Mouse (Mus musculus) kidney, postnatal 0 days (tissue): ENCODE data around the gene Cdc42ep1. TPM values are rescaled to one million over a fixed set of nuclear protein-coding genes. Genes with fewer than 3 reads are reported as not detected.
"Not testable (repeated sequence)": the region's sequence is repeated elsewhere in the genome, so short reads cannot be mapped to it uniquely, and the experiment has no call there.

Experiments used
- ATAC-seq: fragments of 200-750 bp; cut with Nextera tagmentation; replicated peaks from 2 replicates; pipeline ENCODE4 v1.8.0; 2017; ENCODE audit warnings: low read depth, moderate number of reproducible peaks, moderate TSS enrichment, moderate library complexity; ENCODE audit not compliant: low FRiP score
- DNase-seq: peaks from one replicate; pipeline ENCODE4 v3.0.0-alpha.2; 2016; ENCODE audit warnings: low spot score
- H3K27ac ChIP-seq: fragments of 300-500 bp; sonication (generic); 2 replicates; pipeline ENCODE4 v1.5.1; 2014; ENCODE audit warnings: mild to moderate bottlenecking
- H3K27me3 ChIP-seq: fragments of 300-500 bp; sonication (generic); 2 replicates; pipeline ENCODE4 v1.6.1; 2014; ENCODE audit warnings: low read length, mixed read lengths; ENCODE audit not compliant: insufficient read depth
- H3K36me3 ChIP-seq: fragments of 300-500 bp; sonication (generic); 2 replicates; pipeline ENCODE4 v1.6.1; 2014; ENCODE audit warnings: low read length, mixed read lengths; ENCODE audit not compliant: insufficient read depth
- H3K4me1 ChIP-seq: fragments of 300-500 bp; sonication (generic); replicated peaks from 2 replicates; pipeline ENCODE4 v1.6.1; 2014; ENCODE audit warnings: antibody characterized with exemption, low read length, mixed read lengths; ENCODE audit not compliant: insufficient read depth
- H3K4me2 ChIP-seq: fragments of 300-500 bp; sonication (generic); 2 replicates; pipeline ENCODE4 v1.6.1; 2014; ENCODE audit warnings: mild to moderate bottlenecking, low read length, moderate library complexity, mixed read lengths
- H3K4me3 ChIP-seq: fragments of 300-500 bp; sonication (generic); replicated peaks from 2 replicates; pipeline ENCODE4 v1.5.1; 2014; ENCODE audit warnings: low read depth, low read length
- H3K9ac ChIP-seq: fragments of 300-500 bp; sonication (generic); 2 replicates; pipeline ENCODE4 v1.6.1; 2014; ENCODE audit warnings: low read depth, low read length
- H3K9me3 ChIP-seq: fragments of 300-500 bp; sonication (generic); replicated peaks from 2 replicates; pipeline ENCODE4 v1.6.1; 2016; ENCODE audit warnings: low read length, inconsistent platforms, mixed read lengths
- CTCF ChIP-seq: IDR thresholded peaks from 2 replicates; pipeline ENCODE4 v1.5.1; 2016; ENCODE audit warnings: antibody characterized with exemption, low read depth, mild to moderate bottlenecking, moderate library complexity
- WGBS: fragments of 180-500 bp; shearing (Covaris S2); extraction: QIAGEN DNeasy Blood & Tissue Kit; methylation state at CpG from one replicate; pipeline ENCODE4 v1.1.7; 2014; 5-methylcytosine and 5-hydroxymethylcytosine counted together
- polyA plus RNA-seq: library from polyadenylated mRNA; unstranded; fragments of >200 nt; fragmentation: Nextera tagmentation; extraction: Ambion mirVana; gene quantifications from 2 replicates; pipeline ENCODE4 v1.2.1, GENCODE M21; 2015

Cdc42ep1 gene
- polyA plus RNA-seq, 1 experiment from 2014 or later = 57.1 TPM

DNA sequence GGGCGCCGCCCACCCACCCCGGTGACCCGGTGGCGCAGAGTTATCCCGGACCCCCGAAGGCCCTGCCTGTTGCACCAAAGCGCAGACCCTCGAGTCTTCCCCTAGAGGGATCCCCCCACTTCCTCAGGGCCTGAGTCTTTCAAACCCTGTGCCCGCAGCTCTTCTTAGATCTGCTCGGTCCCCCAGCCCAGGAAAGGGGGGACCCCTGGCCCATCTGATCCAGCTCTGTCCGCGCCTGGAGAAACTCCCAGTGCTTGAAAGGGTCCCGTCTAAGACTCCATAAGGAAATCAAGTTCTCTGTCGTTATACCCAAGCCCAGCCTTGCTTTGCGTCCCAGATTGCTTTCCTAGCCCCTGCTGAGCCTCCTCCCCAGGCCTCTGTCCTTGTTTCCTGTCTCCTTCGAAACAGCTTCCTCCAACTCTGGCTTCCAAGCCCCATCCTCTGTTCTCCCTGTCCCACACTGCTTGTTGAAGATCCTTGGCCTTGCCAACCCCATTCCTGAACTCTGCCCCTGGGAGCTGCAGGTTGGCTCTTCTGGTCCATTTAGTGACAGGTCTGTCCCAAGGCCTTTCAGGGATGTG is 35.5 kb downstream of the Cdc42ep1 start:
- Histone ChIP-seq H3K27me3 (no peaks in the 10 kb centered on the region), H3K9ac (peak overlapping the region; percentile 80), H3K4me2 (peak overlapping the region; percentile 78), H3K27ac (peak overlapping the region; percentile 97), H3K4me1 (peaks cover 14% of the 10 kb centered on the region; the same call in 1 of the 2 replicates), H3K36me3 (peaks cover 24% of the 10 kb centered on the region), H3K9me3 (no peaks in the 10 kb centered on the region), H3K4me3 (peak overlapping the region; percentile 58)
- DNase-seq = peak; percentile 54
- no peak; the same call in 1 of the 2 replicates for ATAC-seq
- WGBS = under 1% methylated on average over 16 of the region's 17 CpGs
- no peak for TF ChIP-seq CTCF

DNA sequence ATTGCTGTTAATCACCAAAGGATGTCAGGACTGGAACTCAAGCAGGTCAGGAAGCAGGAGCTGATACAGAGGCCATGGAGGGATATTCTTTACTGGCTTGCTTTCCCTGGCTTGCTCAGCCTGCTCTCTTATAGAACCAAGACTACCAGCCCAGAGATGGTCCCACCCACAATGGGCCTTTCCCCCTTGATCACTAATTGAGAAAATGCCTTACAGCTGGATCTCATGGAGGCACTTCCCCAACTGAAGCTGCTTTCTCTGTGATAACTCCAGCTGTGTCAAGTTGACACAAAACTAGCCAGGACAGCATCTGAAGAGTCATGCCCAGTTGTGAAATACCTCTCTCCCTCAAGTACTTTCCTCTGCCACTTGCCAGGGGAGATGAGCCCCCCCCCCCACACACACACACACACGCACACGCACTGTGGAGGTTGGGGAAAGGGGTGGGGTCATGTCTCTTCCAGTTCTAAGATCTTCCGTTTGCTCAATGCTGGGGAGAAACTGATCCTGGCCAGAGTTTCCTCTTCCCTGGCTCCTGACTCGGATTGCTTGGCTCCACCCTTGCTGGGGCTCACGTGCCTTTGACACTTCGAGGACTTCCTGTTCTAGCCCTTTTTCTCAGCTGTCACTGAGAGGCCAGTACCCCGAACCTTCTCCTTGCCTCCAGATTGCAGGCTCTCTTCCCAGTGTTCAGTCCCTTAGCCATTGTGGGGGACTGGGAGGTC is 36.5 kb downstream of the Cdc42ep1 start:
- WGBS = 25% methylated on average over 7 of the region's 7 CpGs
- peaks cover 34% of the 10 kb centered on the region for H3K36me3 ChIP-seq
- peak; percentile 46 for DNase-seq
- not testable (repeated sequence) for H3K27ac ChIP-seq, H3K4me3 ChIP-seq, H3K4me2 ChIP-seq, H3K27me3 ChIP-seq, H3K9ac ChIP-seq, H3K9me3 ChIP-seq, ATAC-seq
- H3K4me1 ChIP-seq = peaks cover 14% of the 10 kb centered on the region; the same call in 1 of the 2 replicates

GRCm38 (mm10) chr15:78880432-78880831 is 38.0 kb downstream of the Cdc42ep1 start:
- Histone ChIP-seq H3K9me3 (no peaks in the 10 kb centered on the region), H3K9ac (no peak overlapping the region), H3K4me1 (peaks cover 14% of the 10 kb centered on the region; the same call in 1 of the 2 replicates), H3K36me3 (peaks cover 46% of the 10 kb centered on the region), H3K4me2 (no peak overlapping the region), H3K27me3 (no peaks in the 10 kb centered on the region), H3K27ac (no peak overlapping the region), H3K4me3 (no peak overlapping the region)
- DNase-seq = no peak
- ATAC-seq = no peak
- TF ChIP-seq CTCF = no peak
- WGBS = 88% methylated on average over 8 of the region's 8 CpGs

DNA sequence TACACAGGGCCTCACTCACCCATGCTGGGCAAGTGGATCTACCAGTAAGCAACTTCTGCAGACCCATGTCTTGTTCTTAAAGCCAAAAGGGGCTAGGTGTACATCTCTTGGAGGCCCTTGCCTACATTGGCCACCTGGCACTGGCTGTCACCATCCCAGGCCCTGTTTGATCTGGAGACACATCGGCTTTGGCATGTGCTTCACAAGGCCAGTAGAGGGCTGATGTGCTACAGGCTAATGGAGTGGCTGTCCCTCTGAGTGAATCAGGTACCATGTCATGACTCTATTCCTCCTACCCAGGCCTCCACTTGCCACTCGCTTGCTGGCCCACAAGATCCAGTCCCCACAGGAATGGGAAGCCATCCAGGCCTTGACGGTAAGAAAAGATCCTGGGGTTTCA is 39.4 kb downstream of the Cdc42ep1 start:
- TF ChIP-seq CTCF = peak; percentile 23; the same call in 1 of the 2 replicates
- Histone ChIP-seq H3K27ac (no peak overlapping the region), H3K4me1 (peaks cover 14% of the 10 kb centered on the region; the same call in 1 of the 2 replicates), H3K27me3 (no peaks in the 10 kb centered on the region), H3K4me3 (no peak overlapping the region), H3K36me3 (peaks cover 59% of the 10 kb centered on the region), H3K9me3 (no peaks in the 10 kb centered on the region), H3K4me2 (no peak overlapping the region), H3K9ac (no peak overlapping the region)
- DNase-seq (no peak), ATAC-seq (no peak)
- WGBS = 81% methylated on average over 3 of the region's 3 CpGs

DNA sequence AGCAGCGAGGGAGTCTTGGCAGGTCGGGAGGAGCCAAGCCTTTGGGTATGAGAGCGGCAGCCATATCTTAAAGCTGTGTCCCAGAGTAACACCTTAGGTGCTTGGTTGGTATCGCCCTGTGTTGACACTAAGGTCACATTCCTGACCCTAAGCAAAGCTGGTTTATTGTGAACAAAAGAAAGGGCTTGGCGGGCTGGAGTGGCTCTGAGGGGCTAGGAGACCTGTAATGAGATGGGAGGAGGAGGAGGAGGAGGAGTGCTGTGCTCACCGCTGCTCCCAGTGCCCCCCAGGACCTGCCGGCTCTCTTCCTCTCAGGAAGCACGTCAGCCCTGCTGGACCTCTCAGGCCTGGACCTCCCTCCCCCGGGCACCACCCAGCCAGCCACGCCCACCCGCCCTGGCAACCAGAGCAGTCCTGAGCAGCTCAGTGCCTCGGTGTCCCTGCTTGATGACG is 47.0 kb downstream of the Cdc42ep1 start:
- Histone ChIP-seq H3K4me3 (no peak overlapping the region), H3K4me1 (peaks cover 7% of the 10 kb centered on the region), H3K27me3 (no peaks in the 10 kb centered on the region), H3K4me2 (no peak overlapping the region), H3K36me3 (peaks cover 69% of the 10 kb centered on the region), H3K9me3 (no peaks in the 10 kb centered on the region), H3K27ac (no peak overlapping the region), H3K9ac (no peak overlapping the region)
- WGBS = 30% methylated on average over 13 of the region's 13 CpGs
- TF ChIP-seq CTCF = no peak
- 0 out of 2 replicates have a peak, but pooled peaks have one; percentile 24 for ATAC-seq
- DNase-seq = peak; percentile 24

- DNase-seq (no peak), ATAC-seq (0 out of 2 replicates have a peak, but pooled peaks have one; percentile 10)
- H3K4me3 ChIP-seq = no peak overlapping the region
- peaks cover 43% of the 10 kb centered on the region for H3K36me3 ChIP-seq
- H3K4me2 ChIP-seq = no peak overlapping the region
- H3K4me1 ChIP-seq = peaks cover 14% of the 10 kb centered on the region
- H3K27ac ChIP-seq = no peak overlapping the region
- WGBS = 36% methylated on average over 7 of the region's 7 CpGs
- no peaks in the 10 kb centered on the region for H3K27me3 ChIP-seq
- no peak for TF ChIP-seq CTCF
- no peaks in the 10 kb centered on the region for H3K9me3 ChIP-seq
- no peak overlapping the region for H3K9ac ChIP-seq
These were observed 50.0 kb downstream of the Cdc42ep1 start for GRCm38 (mm10) chr15:78892440-78892839.
